Mouse (Mus musculus) cerebellum, adult 8-10 months (tissue): ENCODE results near the gene Caln1.

ENCODE experiments used
- DNase-seq: peaks from one replicate; pipeline ENCODE4 v3.0.0; 2022

Gene Caln1

GRCm38 (mm10) chr5:130702361-130702760 is 333.1 kb downstream of the Caln1 start:
- peak; percentile 68 for DNase-seq

GRCm38 (mm10) chr5:130704866-130705265 is 335.6 kb downstream of the Caln1 start:
- DNase-seq: no peak

GRCm38 (mm10) chr5:130706202-130706855 is 337.1 kb downstream of the Caln1 start:
- DNase-seq: no peak

GRCm38 (mm10) chr5:130707755-130708154 is 338.5 kb downstream of the Caln1 start:
- no peak for DNase-seq

GRCm38 (mm10) chr5:130708616-130709015 is 339.4 kb downstream of the Caln1 start:
- DNase-seq: no peak

- DNase-seq: no peak
Observed at GRCm38 (mm10) chr5:130711643-130712042, 342.4 kb downstream of the Caln1 start.

GRCm38 (mm10) chr5:130712281-130712680 is 343.0 kb downstream of the Caln1 start:
- no peak for DNase-seq

GRCm38 (mm10) chr5:130715181-130715580 is 345.9 kb downstream of the Caln1 start:
- no peak for DNase-seq

GRCm38 (mm10) chr5:130718385-130718784 is 349.1 kb downstream of the Caln1 start:
- no peak for DNase-seq

- no peak for DNase-seq
Observed at GRCm38 (mm10) chr5:130742171-130742570, 372.9 kb downstream of the Caln1 start.

GRCm38 (mm10) chr5:130757517-130757916 is 388.3 kb downstream of the Caln1 start:
- DNase-seq: no peak

- DNase-seq: peak; percentile 68
Observed at GRCm38 (mm10) chr5:130765784-130766183, 396.5 kb downstream of the Caln1 start.

GRCm38 (mm10) chr5:130771061-130771741 is 401.9 kb downstream of the Caln1 start:
- DNase-seq: peak; percentile 47

- DNase-seq: no peak
Observed at GRCm38 (mm10) chr5:130772491-130772890, 403.2 kb downstream of the Caln1 start.

- DNase-seq: no peak
Observed at GRCm38 (mm10) chr5:130774946-130775345, 405.7 kb downstream of the Caln1 start.

GRCm38 (mm10) chr5:130792755-130793452 is 423.6 kb downstream of the Caln1 start:
- peak; percentile 52 for DNase-seq

GRCm38 (mm10) chr5:130797713-130798112 is 428.5 kb downstream of the Caln1 start:
- peak; percentile 51 for DNase-seq

GRCm38 (mm10) chr5:130810314-130810713 is 441.1 kb downstream of the Caln1 start:
- peak; percentile 58 for DNase-seq

- DNase-seq: peak; percentile 51
Observed at GRCm38 (mm10) chr5:130810846-130811245, 441.6 kb downstream of the Caln1 start.

- peak; percentile 59 for DNase-seq
Observed at GRCm38 (mm10) chr5:130811266-130811665, 442.0 kb downstream of the Caln1 start.

- DNase-seq: no peak
Observed at GRCm38 (mm10) chr5:130811966-130812365, 442.7 kb downstream of the Caln1 start.

GRCm38 (mm10) chr5:130812556-130812955 is 443.3 kb downstream of the Caln1 start:
- no peak for DNase-seq

GRCm38 (mm10) chr5:130813089-130813488 is 443.8 kb downstream of the Caln1 start:
- DNase-seq: no peak

GRCm38 (mm10) chr5:130815352-130815751 is 446.1 kb downstream of the Caln1 start:
- DNase-seq: no peak
